Mouse (Mus musculus): ENCODE measurements around the gene Celf3. TPM values are rescaled to one million over a fixed set of nuclear protein-coding genes. Genes with fewer than 3 reads are reported as not detected.

The Celf3 gene
- polyA plus RNA-seq, 1 experiment from 2014 or later: 1.4 TPM

GRCm38 (mm10) chr3:94463926-94464578 lies 14.0 kb upstream of the Celf3 start:
- no peaks in the 10 kb centered on the region for H3K9me3 ChIP-seq
- H3K36me3 ChIP-seq: no peaks in the 10 kb centered on the region
- no peak overlapping the region for H3K4me3 ChIP-seq
- peaks cover 2% of the 10 kb centered on the region; the same call in 1 of the 2 replicates for H3K4me1 ChIP-seq
- no peak for ATAC-seq (ENCODE audit: insufficient number of reproducible peaks, low FRiP score, low TSS enrichment, low read depth)
- no peaks in the 10 kb centered on the region for H3K27me3 ChIP-seq
- 60% methylated on average over 11 of the region's 11 CpGs for WGBS
- H3K27ac ChIP-seq: no peak overlapping the region
- no peak overlapping the region for H3K9ac ChIP-seq
- no peak overlapping the region for H3K4me2 ChIP-seq

- no peaks in the 10 kb centered on the region for H3K36me3 ChIP-seq
- no peak overlapping the region for H3K27ac ChIP-seq
- no peak overlapping the region for H3K4me2 ChIP-seq
- peaks cover 4% of the 10 kb centered on the region; the same call in 1 of the 2 replicates for H3K4me1 ChIP-seq
- H3K27me3 ChIP-seq: no peaks in the 10 kb centered on the region
- no peak overlapping the region for H3K4me3 ChIP-seq
- no peak overlapping the region for H3K9ac ChIP-seq
- ATAC-seq (ENCODE audit: insufficient number of reproducible peaks, low FRiP score, low TSS enrichment, low read depth): no peak
- no peaks in the 10 kb centered on the region for H3K9me3 ChIP-seq
- WGBS: 53% methylated on average over 13 of the region's 13 CpGs
Measured at GRCm38 (mm10) chr3:94465632-94466430, 12.3 kb upstream of the Celf3 start.

- 34% methylated on average over 3 of the region's 3 CpGs for WGBS
- no peak for ATAC-seq (ENCODE audit: insufficient number of reproducible peaks, low FRiP score, low TSS enrichment, low read depth)
- H3K9ac ChIP-seq: no peak overlapping the region
- H3K36me3 ChIP-seq: no peaks in the 10 kb centered on the region
- no peaks in the 10 kb centered on the region for H3K9me3 ChIP-seq
- no peak overlapping the region for H3K27ac ChIP-seq
- no peak overlapping the region for H3K4me3 ChIP-seq
- H3K4me2 ChIP-seq: no peak overlapping the region
- peaks cover 12% of the 10 kb centered on the region for H3K4me1 ChIP-seq
- H3K27me3 ChIP-seq: no peaks in the 10 kb centered on the region
Measured at GRCm38 (mm10) chr3:94468931-94469330, 9.2 kb upstream of the Celf3 start.

GRCm38 (mm10) chr3:94472447-94473114 lies 5.5 kb upstream of the Celf3 start:
- no peaks in the 10 kb centered on the region for H3K9me3 ChIP-seq
- peak; percentile 41; the same call in 1 of the 2 replicates for ATAC-seq (ENCODE audit: insufficient number of reproducible peaks, low FRiP score, low TSS enrichment, low read depth)
- whole genome bisulfite sequencing: 11% methylated on average over 28 of the region's 28 CpGs
- no peak overlapping the region for H3K9ac ChIP-seq
- no peaks in the 10 kb centered on the region for H3K27me3 ChIP-seq
- peaks cover 12% of the 10 kb centered on the region for H3K4me1 ChIP-seq
- peak overlapping the region; percentile 71 for H3K27ac ChIP-seq
- peak overlapping the region; percentile 48 for H3K4me2 ChIP-seq
- H3K36me3 ChIP-seq: no peaks in the 10 kb centered on the region
- H3K4me3 ChIP-seq: peak overlapping the region; percentile 22

GRCm38 (mm10) chr3:94473115-94473505 lies 5.0 kb upstream of the Celf3 start:
- WGBS: 27% methylated on average over 10 of the region's 10 CpGs
- no peak overlapping the region for H3K9ac ChIP-seq
- no peaks in the 10 kb centered on the region for H3K36me3 ChIP-seq
- H3K4me2 ChIP-seq: peak overlapping the region; percentile 48
- H3K4me3 ChIP-seq: no peak overlapping the region
- ATAC-seq (ENCODE audit: insufficient number of reproducible peaks, low FRiP score, low TSS enrichment, low read depth): no peak
- no peaks in the 10 kb centered on the region for H3K27me3 ChIP-seq
- peaks cover 12% of the 10 kb centered on the region for H3K4me1 ChIP-seq
- H3K27ac ChIP-seq: peak overlapping the region; percentile 71
- H3K9me3 ChIP-seq: no peaks in the 10 kb centered on the region

- no peak overlapping the region for H3K4me3 ChIP-seq
Measured at GRCm38 (mm10) chr3:94473567-94474232, 4.4 kb upstream of the Celf3 start.

GRCm38 (mm10) chr3:94476301-94477035 lies 1.6 kb upstream of the Celf3 start:
- Histone ChIP-seq H3K4me1 (peaks cover 11% of the 10 kb centered on the region), H3K4me3 (no peak overlapping the region), H3K9ac (no peak overlapping the region), H3K4me2 (no peak overlapping the region), H3K9me3 (no peaks in the 10 kb centered on the region), H3K27ac (no peak overlapping the region), H3K36me3 (no peaks in the 10 kb centered on the region), H3K27me3 (peaks cover 31% of the 10 kb centered on the region)
- no peak for ATAC-seq (ENCODE audit: insufficient number of reproducible peaks, low FRiP score, low TSS enrichment, low read depth)
- WGBS: 34% methylated on average over 8 of the region's 8 CpGs

More at GRCm38 (mm10) chr3:94473567-94474232, 4.4 kb upstream of the Celf3 start:
- Histone ChIP-seq H3K9ac (no peak overlapping the region), H3K27me3 (peaks cover 4% of the 10 kb centered on the region), H3K9me3 (no peaks in the 10 kb centered on the region), H3K4me1 (peaks cover 12% of the 10 kb centered on the region), H3K36me3 (no peaks in the 10 kb centered on the region), H3K4me2 (no peak overlapping the region), H3K27ac (no peak overlapping the region)
- 61% methylated on average over 5 of the region's 5 CpGs for WGBS
- ATAC-seq (ENCODE audit: insufficient number of reproducible peaks, low FRiP score, low TSS enrichment, low read depth): no peak

GRCm38 (mm10) chr3:94477444-94477843 lies 651 bp upstream of the Celf3 start:
- H3K36me3 ChIP-seq: no peaks in the 10 kb centered on the region
- no peak for ATAC-seq (ENCODE audit: insufficient number of reproducible peaks, low FRiP score, low TSS enrichment, low read depth)
- H3K27ac ChIP-seq: no peak overlapping the region
- no peaks in the 10 kb centered on the region for H3K9me3 ChIP-seq
- peaks cover 8% of the 10 kb centered on the region for H3K4me1 ChIP-seq
- H3K4me2 ChIP-seq: no peak overlapping the region
- 50% methylated on average over 4 of the region's 4 CpGs for WGBS
- peaks cover 36% of the 10 kb centered on the region for H3K27me3 ChIP-seq
- H3K4me3 ChIP-seq: no peak overlapping the region
- H3K9ac ChIP-seq: no peak overlapping the region

GRCm38 (mm10) chr3:94478591-94479169 lies 585 bp downstream of the Celf3 start:
- no peaks in the 10 kb centered on the region for H3K9me3 ChIP-seq
- WGBS: 6% methylated on average over 9 of the region's 9 CpGs
- 0 out of 2 replicates have a peak, but pooled peaks cover 2% of the 10 kb centered on the region for H3K4me1 ChIP-seq
- no peak overlapping the region for H3K9ac ChIP-seq
- no peak overlapping the region for H3K4me3 ChIP-seq
- H3K36me3 ChIP-seq: no peaks in the 10 kb centered on the region
- no peak overlapping the region for H3K4me2 ChIP-seq
- H3K27me3 ChIP-seq: peaks cover 39% of the 10 kb centered on the region
- no peak for ATAC-seq (ENCODE audit: insufficient number of reproducible peaks, low FRiP score, low TSS enrichment, low read depth)
- no peak overlapping the region for H3K27ac ChIP-seq

GRCm38 (mm10) chr3:94479564-94479963 lies 1.5 kb downstream of the Celf3 start:
- no peak for ATAC-seq (ENCODE audit: insufficient number of reproducible peaks, low FRiP score, low TSS enrichment, low read depth)

More at GRCm38 (mm10) chr3:94479564-94479963, 1.5 kb downstream of the Celf3 start:
- H3K4me3 ChIP-seq: no peak overlapping the region
- no peak overlapping the region for H3K9ac ChIP-seq
- H3K36me3 ChIP-seq: no peaks in the 10 kb centered on the region
- H3K27ac ChIP-seq: no peak overlapping the region
- H3K9me3 ChIP-seq: no peaks in the 10 kb centered on the region
- WGBS: 7% methylated on average over 11 of the region's 11 CpGs
- 0 out of 2 replicates have a peak, but pooled peaks cover 2% of the 10 kb centered on the region for H3K4me1 ChIP-seq
- peaks cover 39% of the 10 kb centered on the region for H3K27me3 ChIP-seq
- no peak overlapping the region for H3K4me2 ChIP-seq

Data from limb, embryonic 15.5 days (tissue).